Mouse (Mus musculus) ovary, postnatal 14 days (tissue): ENCODE results near the gene Palm2.

ENCODE experiments used
- DNase-seq: peaks from one replicate; pipeline ENCODE4 v3.0.0; 2022; ENCODE audit warnings: low spot score

The Palm2 gene

GRCm38 (mm10) chr4:57670813-57671469 lies 236.9 kb downstream of the Palm2 start:
- DNase-seq, result peak; percentile 34

GRCm38 (mm10) chr4:57672541-57672940 lies 238.5 kb downstream of the Palm2 start:
- DNase-seq, result no peak

GRCm38 (mm10) chr4:57672996-57673906 lies 239.2 kb downstream of the Palm2 start:
- peak; percentile 89 for DNase-seq

GRCm38 (mm10) chr4:57674351-57674750 lies 240.3 kb downstream of the Palm2 start:
- no peak for DNase-seq

GRCm38 (mm10) chr4:57675387-57675786 lies 241.3 kb downstream of the Palm2 start:
- peak; percentile 38 for DNase-seq

- no peak for DNase-seq
Observed at GRCm38 (mm10) chr4:57677916-57678315, 243.9 kb downstream of the Palm2 start.

GRCm38 (mm10) chr4:57678991-57679457 lies 245.0 kb downstream of the Palm2 start:
- no peak for DNase-seq

- no peak for DNase-seq
Observed at GRCm38 (mm10) chr4:57680186-57680585, 246.1 kb downstream of the Palm2 start.

- no peak for DNase-seq
Observed at GRCm38 (mm10) chr4:57681511-57681910, 247.5 kb downstream of the Palm2 start.

GRCm38 (mm10) chr4:57682341-57682740 lies 248.3 kb downstream of the Palm2 start:
- no peak for DNase-seq

GRCm38 (mm10) chr4:57682944-57683343 lies 248.9 kb downstream of the Palm2 start:
- no peak for DNase-seq

GRCm38 (mm10) chr4:57684676-57685215 lies 250.7 kb downstream of the Palm2 start:
- DNase-seq, result no peak

- no peak for DNase-seq
Observed at GRCm38 (mm10) chr4:57686736-57687135, 252.7 kb downstream of the Palm2 start.

- DNase-seq, result no peak
Observed at GRCm38 (mm10) chr4:57687583-57687982, 253.5 kb downstream of the Palm2 start.

- no peak for DNase-seq
Observed at GRCm38 (mm10) chr4:57688131-57688530, 254.1 kb downstream of the Palm2 start.

- no peak for DNase-seq
Observed at GRCm38 (mm10) chr4:57690001-57690400, 256.0 kb downstream of the Palm2 start.

GRCm38 (mm10) chr4:57690805-57691204 lies 256.8 kb downstream of the Palm2 start:
- no peak for DNase-seq

- no peak for DNase-seq
Observed at GRCm38 (mm10) chr4:57694356-57695136, 260.5 kb downstream of the Palm2 start.

GRCm38 (mm10) chr4:57696955-57697354 lies 262.9 kb downstream of the Palm2 start:
- no peak for DNase-seq

- no peak for DNase-seq
Observed at GRCm38 (mm10) chr4:57697918-57698611, 264.0 kb downstream of the Palm2 start.

GRCm38 (mm10) chr4:57701576-57701975 lies 267.5 kb downstream of the Palm2 start:
- no peak for DNase-seq
